Mouse (Mus musculus): ENCODE results near the gene Insl3. TPM values are rescaled to one million over a fixed set of nuclear protein-coding genes. Genes with fewer than 3 reads are reported as not detected.
A peak's percentile ranks its signal among the peaks of the same experiment; 100 is the strongest.

Gene Insl3
- total and polyA plus RNA-seq, 3 experiments, result 1.9 to 21.4 (median 9.8) TPM

- TF ChIP-seq JUN (IDR thresholded peaks at IDR 0.05; ENCODE audit: insufficient read depth, low read depth, low read length) (no peak), MEF2A (IDR thresholded peaks at IDR 0.05; ENCODE audit: borderline replicate concordance, low read depth, low read length) (peak; percentile 95)
Observed at GRCm38 (mm10) chr8:71668220-71668975, 20.6 kb upstream of the Insl3 start (continued).

GRCm38 (mm10) chr8:71670198-71670597 lies 18.8 kb upstream of the Insl3 start:
- Histone ChIP-seq H3K4me2 (ENCODE audit: insufficient read depth, low read depth, poor library complexity, severe bottlenecking) (peak overlapping the region; percentile 80; the same call in 1 of the 2 replicates), H3K9me3 (replicated peaks; ENCODE audit: low read length) (no peaks in the 10 kb centered on the region), H3K4me3 (replicated peaks in 1 of 3; ENCODE audit: low read depth in 2 of 3, low read length in 2 of 3, poor library complexity in 1 of 3) (no peak overlapping the region), H3K4me1 (ENCODE audit: control insufficient read depth in 1 of 2, insufficient read depth in 2 of 2) (peaks cover 28 to 66% of the 10 kb centered on the region in 2 experiments), H3K27me3 (replicated peaks) (peaks cover 35% of the 10 kb centered on the region), H3K9ac (ENCODE audit: insufficient read depth, low read depth) (no peak overlapping the region), H3K79me2 (replicated peaks; ENCODE audit: control insufficient read depth, extremely low read depth, insufficient read depth, poor library complexity, severe bottlenecking) (no peaks in the 10 kb centered on the region), H3K27ac (ENCODE audit: insufficient read depth, low read depth) (no peak overlapping the region), H3K36me3 (replicated peaks in 1 of 2; ENCODE audit: control insufficient read depth in 1 of 2, insufficient read depth in 1 of 2, low read length in 1 of 2) (no peaks in the 10 kb centered on the region)
- TF ChIP-seq CHD1 (IDR thresholded peaks at IDR 0.05; ENCODE audit: low read depth, low read length), result no peak
- TF ChIP-seq HCFC1 (IDR thresholded peaks at IDR 0.05; ENCODE audit: low read depth, low read length), result no peak
- no peak for TF ChIP-seq ELF1 (IDR thresholded peaks at IDR 0.05; ENCODE audit: low read depth, low read length)
- no peak for TF ChIP-seq E2F4 (IDR thresholded peaks at IDR 0.05; ENCODE audit: insufficient replicate concordance, low read depth, low read length)
- TF ChIP-seq SIN3A (IDR thresholded peaks at IDR 0.05; ENCODE audit: low read length), result no peak
- no peak for TF ChIP-seq BHLHE40 (IDR thresholded peaks at IDR 0.05; ENCODE audit: low read depth, low read length)
- TF ChIP-seq MXI1 (IDR thresholded peaks at IDR 0.05; ENCODE audit: low read depth, low read length), result no peak
- no peak for TF ChIP-seq MAFK (IDR thresholded peaks at IDR 0.05; ENCODE audit: insufficient replicate concordance, low read length)
- DNase-seq (ENCODE audit: extremely low read depth), result no peak
- dilution Hi-C loops (cut with MboI; ENCODE audit: extremely low pct_ligation_motif_present, extremely low pct_unique_long_range_greater_than_20kb, low sequenced_read_pairs), result no loop called here
- in situ Hi-C loops (cut with MboI; ENCODE audit: low pct_ligation_motif_present, low pct_unique_long_range_greater_than_20kb, low sequenced_read_pairs), result no loop called here

- Histone ChIP-seq H3K36me3 (replicated peaks in 1 of 2; ENCODE audit: control insufficient read depth in 1 of 2, insufficient read depth in 1 of 2, low read length in 1 of 2) (no peaks in the 10 kb centered on the region), H3K4me1 (ENCODE audit: control insufficient read depth in 1 of 2, insufficient read depth in 2 of 2) (peaks cover 32 to 69% of the 10 kb centered on the region in 2 experiments), H3K79me2 (replicated peaks; ENCODE audit: control insufficient read depth, extremely low read depth, insufficient read depth, poor library complexity, severe bottlenecking) (no peaks in the 10 kb centered on the region), H3K9me3 (replicated peaks; ENCODE audit: low read length) (no peaks in the 10 kb centered on the region), H3K9ac (ENCODE audit: insufficient read depth, low read depth) (peak overlapping the region; percentile 21; the same call in 1 of the 2 replicates), H3K27ac (ENCODE audit: insufficient read depth, low read depth) (no peak overlapping the region), H3K27me3 (replicated peaks) (peaks cover 35% of the 10 kb centered on the region), H3K4me3 (replicated peaks in 1 of 3; ENCODE audit: low read depth in 2 of 3, low read length in 2 of 3, poor library complexity in 1 of 3) (peak overlapping the region; percentile 47 to 77 (median 48)), H3K4me2 (ENCODE audit: insufficient read depth, low read depth, poor library complexity, severe bottlenecking) (peak overlapping the region; percentile 80)
- in situ Hi-C loops (cut with MboI; ENCODE audit: low pct_ligation_motif_present, low pct_unique_long_range_greater_than_20kb, low sequenced_read_pairs), result no loop called here
- TF ChIP-seq CHD2 (IDR thresholded peaks at IDR 0.05; ENCODE audit: low read length) (0 out of 2 replicates have a peak, but pooled peaks have one; percentile 24), MYC (IDR thresholded peaks at IDR 0.05; ENCODE audit: low read depth, low read length) (no peak), MAX (IDR thresholded peaks at IDR 0.05; ENCODE audit: low read length) (no peak), ZNF384 (IDR thresholded peaks at IDR 0.05; ENCODE audit: low read depth, low read length) (no peak), ZC3H11A (IDR thresholded peaks at IDR 0.05; ENCODE audit: low read depth, low read length) (no peak), PAX5 (IDR thresholded peaks at IDR 0.05; ENCODE audit: low read length) (no peak), JUND (conservative IDR thresholded peaks at IDR 0.05; ENCODE audit: low read depth, low read length) (no peak)
- DNase-seq (ENCODE audit: extremely low read depth), result peak; percentile 44
- dilution Hi-C loops (cut with MboI; ENCODE audit: extremely low pct_ligation_motif_present, extremely low pct_unique_long_range_greater_than_20kb, low sequenced_read_pairs), result no loop called here
Observed at GRCm38 (mm10) chr8:71670621-71671548, 18.1 kb upstream of the Insl3 start.
